Mouse (Mus musculus) liver, embryonic 16.5 days (tissue): ENCODE results near the gene Gm9767. TPM values are rescaled to one million over a fixed set of nuclear protein-coding genes. Genes with fewer than 3 reads are reported as not detected.

Source experiments
- ATAC-seq: fragments of 200-750 bp; cut with Nextera tagmentation; 2 replicates; pipeline ENCODE4 v1.8.0; 2017; ENCODE audit warnings: low read depth, mild to moderate bottlenecking, moderate number of reproducible peaks, moderate library complexity
- H3K27ac ChIP-seq: fragments of 300-500 bp; sonication (generic); 2 replicates; pipeline ENCODE4 v1.5.1; 2014; ENCODE audit warnings: mild to moderate bottlenecking, low read length
- H3K27me3 ChIP-seq: fragments of 300-500 bp; sonication (generic); 2 replicates; pipeline ENCODE4 v1.6.1; 2014; ENCODE audit warnings: low read depth, low read length, mixed read lengths; ENCODE audit not compliant: control insufficient read depth, insufficient read depth
- H3K36me3 ChIP-seq: fragments of 300-500 bp; sonication (generic); 2 replicates; pipeline ENCODE4 v1.6.1; 2014; ENCODE audit warnings: mild to moderate bottlenecking; ENCODE audit not compliant: control insufficient read depth, insufficient read depth
- H3K4me1 ChIP-seq: fragments of 300-500 bp; sonication (generic); 2 replicates; pipeline ENCODE4 v1.6.1; 2014; ENCODE audit warnings: low read depth, low read length, mixed read lengths; ENCODE audit not compliant: control insufficient read depth
- H3K4me2 ChIP-seq: fragments of 300-500 bp; sonication (generic); 2 replicates; pipeline ENCODE4 v1.6.1; 2014; ENCODE audit warnings: low read depth, low read length, mixed read lengths
- H3K4me3 ChIP-seq: fragments of 300-500 bp; sonication (generic); 2 replicates; pipeline ENCODE4 v1.5.1; 2014; ENCODE audit warnings: low read depth, mild to moderate bottlenecking, low read length
- H3K9ac ChIP-seq: fragments of 300-500 bp; sonication (generic); 2 replicates; pipeline ENCODE4 v1.6.1; 2014; ENCODE audit warnings: low read depth, low read length
- H3K9me3 ChIP-seq: fragments of 300-500 bp; sonication (generic); replicated peaks from 2 replicates; pipeline ENCODE4 v1.6.1; 2016; ENCODE audit warnings: low read length; ENCODE audit not compliant: control insufficient read depth
- WGBS: fragments of 180-500 bp; shearing (Covaris S2); extraction: QIAGEN DNeasy Blood & Tissue Kit; methylation state at CpG from one replicate; pipeline ENCODE4 v1.1.7; 2014; ENCODE audit not compliant: insufficient replicate concordance; 5-methylcytosine and 5-hydroxymethylcytosine counted together
- polyA plus RNA-seq: library from polyadenylated mRNA; unstranded; fragments of >200 nt; fragmentation: Nextera tagmentation; extraction: Ambion mirVana; gene quantifications from 2 replicates; pipeline ENCODE4 v1.2.1, GENCODE M21; 2015

Gene Gm9767
- polyA plus RNA-seq, 1 experiment from 2014 or later: not detected

DNA sequence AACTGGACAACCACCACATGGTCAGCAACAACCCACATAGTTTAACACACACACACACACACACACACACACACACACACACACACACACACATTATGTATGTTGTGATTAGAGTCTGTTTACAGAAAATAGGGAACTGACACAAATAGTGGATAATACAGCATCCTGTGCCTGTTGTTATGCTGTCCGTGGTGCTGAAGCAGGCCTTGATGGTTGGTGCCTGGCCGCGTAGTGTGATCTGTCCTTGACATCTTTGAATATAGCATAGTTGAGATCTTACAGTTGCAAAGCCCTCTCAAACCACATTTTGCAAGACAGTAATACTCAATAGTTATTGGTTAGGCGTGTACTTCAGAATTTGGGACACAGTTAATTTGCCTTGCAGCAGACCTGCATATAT lies 4.0 kb downstream of the Gm9767 start:
- no peak overlapping the region for H3K27ac ChIP-seq
- H3K9ac ChIP-seq: no peak overlapping the region
- no peaks in the 10 kb centered on the region for H3K4me1 ChIP-seq
- H3K9me3 ChIP-seq: no peaks in the 10 kb centered on the region
- 54% methylated on average over 4 of the region's 4 CpGs for WGBS
- ATAC-seq: no peak
- H3K36me3 ChIP-seq: no peaks in the 10 kb centered on the region
- H3K4me3 ChIP-seq: no peak overlapping the region
- H3K4me2 ChIP-seq: no peak overlapping the region
- H3K27me3 ChIP-seq: peaks cover 16% of the 10 kb centered on the region

DNA sequence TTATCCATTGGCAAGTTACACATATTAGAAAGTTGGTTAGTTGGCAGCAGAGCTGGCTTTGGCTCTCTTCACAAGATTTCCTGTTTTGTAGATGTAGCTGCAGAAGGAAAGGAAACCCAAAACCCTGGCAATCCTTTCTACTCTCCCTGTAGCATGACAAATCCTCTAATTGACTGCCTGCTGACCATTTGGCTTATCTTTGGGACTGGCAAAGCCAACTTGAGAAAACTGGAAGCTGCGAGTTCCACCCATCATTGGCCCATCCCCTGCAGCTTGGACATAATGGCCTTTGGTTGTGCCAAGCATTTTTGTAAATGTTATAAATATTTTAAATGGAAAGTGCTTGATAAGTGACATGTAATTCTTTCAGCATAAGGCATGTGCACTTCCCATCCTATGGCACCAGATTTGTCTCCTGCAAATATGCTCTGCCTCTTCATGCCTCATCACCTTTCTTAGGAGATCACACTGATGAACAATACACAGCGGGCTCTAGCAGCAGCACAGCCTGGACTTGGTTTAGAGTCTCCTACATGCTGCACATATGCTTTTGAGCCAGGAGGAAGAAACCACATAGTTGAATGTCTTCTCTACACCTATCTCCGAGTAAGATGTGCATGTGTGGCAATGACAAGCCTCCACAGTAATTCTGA lies 25.4 kb downstream of the Gm9767 start:
- Histone ChIP-seq H3K9ac (no peak overlapping the region), H3K4me2 (no peak overlapping the region), H3K9me3 (no peaks in the 10 kb centered on the region), H3K27me3 (no peaks in the 10 kb centered on the region), H3K4me1 (no peaks in the 10 kb centered on the region), H3K27ac (no peak overlapping the region), H3K4me3 (no peak overlapping the region), H3K36me3 (no peaks in the 10 kb centered on the region)
- WGBS: 50% methylated on average over 3 of the region's 3 CpGs
- ATAC-seq: no peak

- H3K27ac ChIP-seq: no peak overlapping the region
- H3K4me3 ChIP-seq: no peak overlapping the region
- no peaks in the 10 kb centered on the region for H3K4me1 ChIP-seq
- no peaks in the 10 kb centered on the region for H3K9me3 ChIP-seq
- no peaks in the 10 kb centered on the region for H3K36me3 ChIP-seq
- H3K4me2 ChIP-seq: no peak overlapping the region
- 64% methylated on average over 4 of the region's 4 CpGs for WGBS
- no peak overlapping the region for H3K9ac ChIP-seq
- no peaks in the 10 kb centered on the region for H3K27me3 ChIP-seq
- no peak for ATAC-seq
These were observed 36.4 kb downstream of the Gm9767 start for GRCm38 (mm10) chr10:26114409-26114808.

- 54% methylated on average over 6 of the region's 6 CpGs for WGBS
- no peak overlapping the region for H3K4me2 ChIP-seq
- no peaks in the 10 kb centered on the region for H3K9me3 ChIP-seq
- no peak for ATAC-seq
- no peak overlapping the region for H3K27ac ChIP-seq
- no peaks in the 10 kb centered on the region for H3K4me1 ChIP-seq
- no peaks in the 10 kb centered on the region for H3K36me3 ChIP-seq
- H3K27me3 ChIP-seq: no peaks in the 10 kb centered on the region
- H3K4me3 ChIP-seq: no peak overlapping the region
- H3K9ac ChIP-seq: no peak overlapping the region
These were observed 41.2 kb downstream of the Gm9767 start for GRCm38 (mm10) chr10:26119067-26119821.

DNA sequence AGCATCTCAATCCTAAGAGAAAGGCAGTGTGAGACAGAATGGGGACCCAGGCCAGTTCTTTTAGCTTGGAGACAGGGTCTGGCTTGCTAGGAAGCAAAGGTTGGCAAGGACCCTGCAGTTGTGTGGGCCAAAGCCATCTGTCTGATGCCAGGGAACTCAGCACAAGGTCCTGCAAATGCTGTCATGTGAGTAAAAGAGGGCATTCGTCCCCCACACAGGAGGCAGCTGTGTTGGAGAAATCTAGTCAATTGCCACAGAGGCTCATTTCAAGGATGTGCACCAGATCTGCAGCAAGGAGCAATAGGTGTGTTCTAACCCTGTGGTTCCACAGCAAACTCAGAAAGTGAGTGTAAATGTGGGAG lies 41.7 kb downstream of the Gm9767 start:
- Histone ChIP-seq H3K27me3 (no peaks in the 10 kb centered on the region), H3K36me3 (no peaks in the 10 kb centered on the region), H3K9ac (no peak overlapping the region), H3K4me3 (no peak overlapping the region), H3K4me1 (no peaks in the 10 kb centered on the region), H3K4me2 (no peak overlapping the region), H3K9me3 (no peaks in the 10 kb centered on the region), H3K27ac (no peak overlapping the region)
- no peak for ATAC-seq
- 35% methylated on average over 1 of the region's 1 CpGs for WGBS

Other genes with a start within 250 kb of the Gm9767 start
- 0.05 TPM in 1 of 2 replicates, not detected in the other for gene Tmem200a, start 797 bp downstream of the Gm9767 start, polyA plus RNA-seq
- not detected in 2 replicates for gene Samd3, start 151.5 kb downstream of the Gm9767 start, polyA plus RNA-seq